Mouse (Mus musculus): ENCODE data around the gene Larp6.

DNA sequence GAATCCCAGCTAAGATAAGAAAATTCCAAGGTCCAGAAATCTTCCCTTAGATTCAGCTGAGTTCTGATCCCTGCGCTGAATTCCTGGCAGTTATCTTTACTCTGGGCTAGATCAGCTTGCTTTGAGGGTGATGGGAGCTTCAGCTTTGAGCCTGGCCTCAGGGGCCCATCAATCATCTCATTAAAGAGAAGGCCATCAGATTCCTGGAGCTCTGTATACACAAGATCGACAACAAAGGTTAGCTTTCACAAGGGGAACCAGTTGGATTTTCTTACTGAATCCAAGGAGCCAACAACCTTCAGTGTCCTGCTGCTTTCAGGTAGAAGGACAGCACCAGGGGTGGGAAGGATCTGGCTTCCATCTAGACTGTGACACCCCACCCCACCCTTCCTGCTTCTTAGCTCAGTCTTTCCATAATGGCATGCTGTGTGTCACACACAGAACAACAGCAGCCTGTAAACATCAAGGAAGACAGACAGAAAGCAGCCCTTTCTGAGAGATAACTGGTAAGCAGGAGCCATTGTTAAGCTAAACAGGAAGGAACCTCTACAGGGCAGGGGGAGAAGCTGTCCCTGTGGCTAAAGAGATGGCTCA is 74.8 kb downstream of the Larp6 start:
- TF ChIP-seq GATA1 (IDR thresholded peaks at IDR 0.05; ENCODE audit: borderline replicate concordance, low read length) (no peak), FLI1 (IDR thresholded peaks at IDR 0.05; ENCODE audit: low read length) (no peak)

All from megakaryocyte, embryonic 14.5 days (primary cell).